Mouse (Mus musculus): ENCODE data around the gene Ppef2. TPM values are rescaled to one million over a fixed set of nuclear protein-coding genes. Genes with fewer than 3 reads are reported as not detected.

Ppef2 gene
- 0.48 to 0.99 TPM (median 0.70 TPM) in 4 replicates for total RNA-seq (2023; ENCODE audit: inconsistent age)

GRCm38 (mm10) chr5:92256218-92256617 lies at the start of gene Ppef2:
Gene Ppef2, minus strand, starts transcription at chr5:92256278.

GRCm38 (mm10) chr5:92277437-92278394 lies 21.6 kb upstream of the Ppef2 start, which contains the start of gene Naaa:
Gene Naaa, minus strand, starts transcription at chr5:92278170.

GRCm38 (mm10) chr5:92215308-92215707 lies 40.8 kb downstream of the Ppef2 start, which contains the start of gene U90926:
Gene U90926, minus strand, starts transcription at chr5:92215408.

Other genes starting within 250 kb of the Ppef2 start
- 0.64 to 1.0 TPM (median 0.85 TPM) in 4 replicates for gene Cdkl2, start 212.4 kb downstream of the Ppef2 start, total RNA-seq (2023; ENCODE audit: inconsistent age)
- 106 to 116 TPM (median 107 TPM) in 4 replicates for gene G3bp2, start 172.6 kb downstream of the Ppef2 start, total RNA-seq (2023; ENCODE audit: inconsistent age)
- gene Uso1, start 118.3 kb downstream of the Ppef2 start, total RNA-seq (2023; ENCODE audit: inconsistent age) = 63.1 to 69.4 TPM (median 64.3 TPM) in 4 replicates
- not detected in 4 replicates for gene U90926, start 40.9 kb downstream of the Ppef2 start, total RNA-seq (2023; ENCODE audit: inconsistent age)
- 32.3 to 43.0 TPM (median 36.6 TPM) in 4 replicates for gene Naaa, start 21.9 kb upstream of the Ppef2 start, total RNA-seq (2023; ENCODE audit: inconsistent age)
- 97.9 to 108 TPM (median 105 TPM) in 4 replicates for gene Sdad1, start 54.2 kb upstream of the Ppef2 start, total RNA-seq (2023; ENCODE audit: inconsistent age)
- gene Cxcl9, start 71.8 kb upstream of the Ppef2 start, total RNA-seq (2023; ENCODE audit: inconsistent age) = 0.35 to 0.66 TPM (median 0.39 TPM) in 3 of 4 replicates, not detected in the other
- 0.86 to 1.8 TPM in 2 of 4 replicates, not detected in the others for gene Art3, start 75.5 kb upstream of the Ppef2 start, total RNA-seq (2023; ENCODE audit: inconsistent age)
- 0.22 to 1.3 TPM (median 0.75 TPM) in 4 replicates for gene Cxcl10, start 92.6 kb upstream of the Ppef2 start, total RNA-seq (2023; ENCODE audit: inconsistent age)
- gene Nup54, start 178.9 kb upstream of the Ppef2 start, total RNA-seq (2023; ENCODE audit: inconsistent age) = 45.6 to 60.6 TPM (median 57.7 TPM) in 4 replicates

All from B cell, adult (primary cell).